ENCODE assay signal across 8 mouse cellular contexts in genomic region chr12:56532986-56533495, GRCm38 (mm10). TPM values are rescaled to one million over a fixed set of nuclear protein-coding genes. Genes with fewer than 3 reads are reported as not detected.
A peak's percentile ranks its signal among the peaks of the same experiment; 100 is the strongest.
DNase-seq lines count a peak whose midpoint lies in the region; ATAC-seq and TF ChIP-seq lines count a peak whose summit lies in the region.
"Had no signal": no experiment of that assay in that cellular context is flagged by ENCODE, and none has a peak within 500 bp of the region (broad histone marks: within the 10 kb centered on the region; RNA-seq: fewer than 3 reads in every experiment).

No protein-coding gene starts in this region.

- no peak for ATAC-seq in embryonic facial prominence, embryonic 12.5 days (ENCODE audit: insufficient number of reproducible peaks, insufficient read depth, low FRiP score, low TSS enrichment)
- ATAC-seq in hindbrain, postnatal 0 days: no peak
- ATAC-seq in neural tube, embryonic 15.5 days (ENCODE audit: low FRiP score): no peak

- peaks cover 10% of the 10 kb centered on the region; the same call in 1 of the 2 replicates for H3K4me1 ChIP-seq in embryonic facial prominence, embryonic 12.5 days
- H3K4me1 ChIP-seq in hindbrain, postnatal 0 days (ENCODE audit: insufficient read depth, low read length): no peaks in the 10 kb centered on the region
- peaks cover 25% of the 10 kb centered on the region for H3K4me1 ChIP-seq in neural tube, embryonic 15.5 days

- H3K9ac ChIP-seq in embryonic facial prominence, embryonic 12.5 days: no peak overlapping the region
- H3K9ac ChIP-seq in hindbrain, postnatal 0 days (replicated peaks; ENCODE audit: low read length): no peak overlapping the region
- no peak overlapping the region for H3K9ac ChIP-seq in neural tube, embryonic 15.5 days (replicated peaks)

- peak; percentile 19 for DNase-seq in kidney, postnatal 10 days
- DNase-seq in kidney, postnatal 14 days: no peak
- no peak for DNase-seq in hindbrain, postnatal 0 days (ENCODE audit: low spot score)
- no peak for DNase-seq in urinary bladder, adult 18-20 months (ENCODE audit: low spot score in 2 of 2)
- DNase-seq in right cerebral cortex, adult 2 months (ENCODE audit: low spot score in 2 of 2): no peak
- DNase-seq: cerebellum, postnatal 36 days had no signal

- H3K4me3 ChIP-seq in embryonic facial prominence, embryonic 12.5 days: peak overlapping the region; percentile 22
- H3K4me3 ChIP-seq in hindbrain, postnatal 0 days (ENCODE audit: low read length): peak overlapping the region; percentile 14
- peak overlapping the region; percentile 15 for H3K4me3 ChIP-seq in neural tube, embryonic 15.5 days (replicated peaks)

- no peak overlapping the region for H3K27ac ChIP-seq in embryonic facial prominence, embryonic 12.5 days
- no peak overlapping the region for H3K27ac ChIP-seq in hindbrain, postnatal 0 days
- no peak overlapping the region for H3K27ac ChIP-seq in neural tube, embryonic 15.5 days (replicated peaks)

- WGBS in embryonic facial prominence, embryonic 12.5 days: under 1% methylated on average over 50 of the region's 50 CpGs
- under 1% methylated on average over 50 of the region's 50 CpGs for WGBS in hindbrain, postnatal 0 days
- WGBS in neural tube, embryonic 15.5 days: under 1% methylated on average over 50 of the region's 50 CpGs

- H3K27me3 ChIP-seq in embryonic facial prominence, embryonic 12.5 days: peaks cover 87% of the 10 kb centered on the region
- H3K27me3 ChIP-seq in hindbrain, postnatal 0 days (ENCODE audit: insufficient read depth, low read length): peaks cover 91% of the 10 kb centered on the region
- H3K27me3 ChIP-seq in neural tube, embryonic 15.5 days (replicated peaks): peaks cover 96% of the 10 kb centered on the region

- TF ChIP-seq CTCF in hindbrain, postnatal 0 days (IDR thresholded peaks at IDR 0.05; ENCODE audit: low read depth): no peak

- peak overlapping the region; percentile 19; the same call in 1 of the 2 replicates for H3K4me2 ChIP-seq in embryonic facial prominence, embryonic 12.5 days (replicated peaks)
- 0 out of 2 replicates have a peak overlapping the region, but pooled peaks have one; percentile 18 for H3K4me2 ChIP-seq in hindbrain, postnatal 0 days (ENCODE audit: low read depth, low read length)
- peak overlapping the region; percentile 31 for H3K4me2 ChIP-seq in neural tube, embryonic 15.5 days

- no peaks in the 10 kb centered on the region for H3K9me3 ChIP-seq in embryonic facial prominence, embryonic 12.5 days
- no peaks in the 10 kb centered on the region for H3K9me3 ChIP-seq in hindbrain, postnatal 0 days (ENCODE audit: low read length)
- H3K9me3 ChIP-seq in neural tube, embryonic 15.5 days (replicated peaks): no peaks in the 10 kb centered on the region

- H3K36me3 ChIP-seq in embryonic facial prominence, embryonic 12.5 days: no peaks in the 10 kb centered on the region
- no peaks in the 10 kb centered on the region for H3K36me3 ChIP-seq in hindbrain, postnatal 0 days (ENCODE audit: insufficient read depth, low read length)
- H3K36me3 ChIP-seq in neural tube, embryonic 15.5 days: no peaks in the 10 kb centered on the region

RNA-seq across cellular contexts. Expression of gene Nkx2-1, which starts 3.7 kb away (rescaled TPM):
- 1.6 and 4.4 TPM in 2 replicates for polyA plus RNA-seq in embryonic facial prominence, embryonic 12.5 days (2016; fragmentation: Nextera tagmentation; extraction: Ambion mirVana)
- total RNA-seq in hindbrain, postnatal 0 days (2014; rRNA removed): 0.25 and 0.42 TPM in 2 replicates
- not detected in 2 replicates for polyA plus RNA-seq in hindbrain, postnatal 0 days (2015; fragmentation: Nextera tagmentation; extraction: Ambion mirVana)
- not detected in 2 replicates for polyA plus RNA-seq in neural tube, embryonic 15.5 days (2015; fragmentation: Nextera tagmentation; extraction: Ambion mirVana)
